Mouse (Mus musculus): ENCODE data around the gene Gm35549. TPM values are rescaled to one million over a fixed set of nuclear protein-coding genes. Genes with fewer than 3 reads are reported as not detected.

Gene Gm35549
- polyA plus RNA-seq, 1 experiment from 2014 or later = not detected

Other genes with a start within 250 kb of the Gm35549 start
- not detected in 2 replicates for gene Topaz1, start 96.7 kb downstream of the Gm35549 start, polyA plus RNA-seq (2015; fragmentation: Nextera tagmentation; extraction: Ambion mirVana)
- 4.6 and 4.8 TPM in 2 replicates for gene Tcaim, start 38.5 kb downstream of the Gm35549 start, polyA plus RNA-seq (2015; fragmentation: Nextera tagmentation; extraction: Ambion mirVana)
- 33.7 and 40.3 TPM in 2 replicates for gene Zfp445, start 22.0 kb upstream of the Gm35549 start, polyA plus RNA-seq (2015; fragmentation: Nextera tagmentation; extraction: Ambion mirVana)
- gene Zkscan7, start 41.6 kb upstream of the Gm35549 start, polyA plus RNA-seq (2015; fragmentation: Nextera tagmentation; extraction: Ambion mirVana) = 2.1 and 3.0 TPM in 2 replicates
- gene Zfp105, start 79.0 kb upstream of the Gm35549 start, polyA plus RNA-seq (2015; fragmentation: Nextera tagmentation; extraction: Ambion mirVana) = 11.0 and 12.0 TPM in 2 replicates
- 20.1 and 22.3 TPM in 2 replicates for gene 1110059G10Rik, start 107.0 kb upstream of the Gm35549 start, polyA plus RNA-seq (2015; fragmentation: Nextera tagmentation; extraction: Ambion mirVana)
- 27.5 and 27.6 TPM in 2 replicates for gene Kif15, start 107.0 kb upstream of the Gm35549 start, polyA plus RNA-seq (2015; fragmentation: Nextera tagmentation; extraction: Ambion mirVana)
- gene Tmem42, start 177.3 kb upstream of the Gm35549 start, polyA plus RNA-seq (2015; fragmentation: Nextera tagmentation; extraction: Ambion mirVana) = 17.9 and 21.4 TPM in 2 replicates
- 0.27 and 0.57 TPM in 2 replicates for gene Tgm4, start 190.7 kb upstream of the Gm35549 start, polyA plus RNA-seq (2015; fragmentation: Nextera tagmentation; extraction: Ambion mirVana)

Measured in heart, embryonic 13.5 days (tissue).